Mouse (Mus musculus) gastrocnemius, adult 2 months (tissue): ENCODE data around the gene Casp2. TPM values are rescaled to one million over a fixed set of nuclear protein-coding genes. Genes with fewer than 3 reads are reported as not detected.

Experiments
- DNase-seq: peaks from one replicate; pipeline ENCODE4 v3.0.0; 2022
- H3K27ac ChIP-seq: fragments of 200-600 bp; 2 replicates; pipeline ENCODE4 v1.8.1; 2022; ENCODE audit warnings: mild to moderate bottlenecking
- H3K4me3 ChIP-seq: fragments of 200-600 bp; 2 replicates; pipeline ENCODE4 v1.8.1; 2022; ENCODE audit warnings: mild to moderate bottlenecking, moderate library complexity
- CTCF ChIP-seq: fragments of 200-600 bp; IDR thresholded peaks from 2 replicates; pipeline ENCODE4 v1.8.1; 2022; ENCODE audit warnings: antibody characterized with exemption, mild to moderate bottlenecking, moderate library complexity
- intact Hi-C: fragments of 180-260 bp; cut with DNase I; formaldehyde crosslinking; loops from one replicate; pipeline ENCODE4 v1.15.1; 2025
- long read RNA-seq, 2 experiments: library from polyadenylated mRNA; stranded (forward); transcript quantifications; one replicate each; pipeline ENCODE4 v2.0.0; 2021
- total RNA-seq, 2 experiments: library from RNA; stranded (reverse); gene quantifications; 2 replicates each; pipeline ENCODE4 v1.2.3; 2021

Casp2 gene
- 1 to 10 TPM; 5.0 to 6.1 TPM for total RNA-seq
- long read RNA-seq, experiment 1, partial matches to known transcripts = 0 of 5 reads
- long read RNA-seq, experiment 1, other reads (novel, unspliced or antisense) = 2 of 5 reads
- long read RNA-seq, experiment 2, partial matches to known transcripts = 0 of 7 reads
- long read RNA-seq, experiment 2, other reads (novel, unspliced or antisense) = 5 of 7 reads

DNA sequence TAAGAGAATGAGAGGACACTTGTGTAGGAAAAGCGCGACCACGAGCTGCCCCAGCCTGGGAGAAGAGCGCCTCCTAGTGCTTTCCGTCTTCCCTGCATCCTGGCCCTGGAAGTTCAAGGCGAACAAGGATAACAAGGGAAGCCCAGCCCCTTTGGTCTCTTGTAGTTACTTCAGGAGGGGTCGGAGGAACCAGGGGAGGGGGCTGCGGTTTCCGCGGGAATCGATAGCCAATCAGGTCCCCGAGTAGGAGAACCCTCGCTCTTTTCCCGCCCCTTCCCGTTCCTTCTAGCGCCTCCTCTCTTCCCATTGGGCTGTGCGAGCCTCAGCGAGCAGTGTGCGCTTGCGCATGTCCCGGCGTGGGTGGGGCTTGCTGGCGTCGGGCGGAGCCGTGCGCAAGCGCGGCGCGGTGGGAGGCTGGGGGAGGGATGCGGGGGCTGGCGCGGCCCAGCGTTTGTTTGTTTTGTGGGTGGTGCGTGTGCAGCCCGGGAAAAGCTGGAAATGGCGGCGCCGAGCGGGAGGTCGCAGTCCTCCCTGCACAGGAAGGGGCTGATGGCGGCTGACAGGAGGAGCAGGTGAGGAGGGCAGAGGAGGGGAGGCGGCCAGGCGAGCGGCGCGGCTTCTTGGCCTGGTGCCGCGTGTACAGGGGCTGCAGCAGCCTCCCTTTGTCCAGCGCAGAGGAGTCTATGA lies at the start of gene Casp2:
Gene Casp2 (plus strand): TSS at position 360 of the 687 bp plus-strand sequence.
- intact Hi-C loops = loop anchor here (1.0 to 10.0 kb wide), 3 partner anchors 16 to 380 kb away; partner anchors contain the start of gene Tcaf2
- H3K27ac ChIP-seq = peak within 1 kb of the TSS; percentile 97
- peak; percentile 99 for DNase-seq
- H3K4me3 ChIP-seq = peak within 1 kb of the TSS; percentile 77
- peak; percentile 99 for TF ChIP-seq CTCF

GRCm38 (mm10) chr6:42215028-42215427 lies 49.8 kb upstream of the Casp2 start, which contains the start of gene Tas2r144:
TSS of gene Tas2r144 (plus strand) at chr6:42215328.
- DNase-seq = no peak
- intact Hi-C loops = no loop called here
- no peak within 1 kb of the TSS for H3K27ac ChIP-seq
- no peak for TF ChIP-seq CTCF
- H3K4me3 ChIP-seq = no peak within 1 kb of the TSS

DNA sequence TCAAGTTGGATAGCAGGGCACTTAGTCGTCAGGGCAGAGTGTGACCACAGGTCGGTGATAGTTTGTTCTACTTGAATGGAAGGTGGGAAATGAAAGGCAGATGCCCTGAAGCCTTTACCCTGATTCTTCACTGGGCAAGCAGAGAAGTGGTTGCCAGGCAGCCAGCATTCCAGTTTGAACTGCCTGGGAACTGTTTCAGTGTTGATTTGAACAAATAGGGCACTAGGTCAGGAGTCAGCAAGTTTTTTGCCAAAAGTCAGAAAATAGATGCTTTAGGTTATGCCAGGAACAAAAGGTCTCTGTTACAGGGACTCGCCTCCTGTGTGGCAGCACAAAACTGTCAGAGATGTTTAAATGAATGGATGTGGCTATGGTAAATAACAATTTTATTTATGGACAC lies 42.5 kb upstream of the Casp2 start:
- H3K4me3 ChIP-seq = no peak overlapping the region
- intact Hi-C loops = no loop called here
- TF ChIP-seq CTCF = no peak
- DNase-seq = no peak
- no peak overlapping the region for H3K27ac ChIP-seq

DNA sequence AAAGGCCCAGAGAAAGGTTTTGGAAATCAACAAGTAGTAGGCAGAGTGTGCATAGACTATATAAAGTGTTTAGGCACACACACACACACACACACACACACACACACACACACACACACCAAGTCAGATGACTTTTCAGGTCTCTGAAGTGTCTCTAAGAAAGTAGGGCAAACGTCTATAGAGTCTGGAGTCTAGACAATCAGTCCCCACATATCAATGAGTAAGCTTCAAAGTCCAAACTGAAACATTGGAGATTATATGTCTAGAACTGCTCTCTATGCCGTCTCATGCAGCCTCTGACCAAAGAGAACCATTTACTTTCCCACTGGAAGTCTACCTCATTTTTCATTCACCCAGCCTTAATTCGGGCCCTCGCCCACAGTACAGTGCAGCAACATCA lies 39.7 kb upstream of the Casp2 start:
- no peak for DNase-seq
- intact Hi-C loops = loop anchor here (5.0 kb wide), 1 partner anchor 157 kb away; no protein-coding TSS in a partner anchor
- no peak for TF ChIP-seq CTCF
- no peak overlapping the region for H3K4me3 ChIP-seq
- no peak overlapping the region for H3K27ac ChIP-seq

DNA sequence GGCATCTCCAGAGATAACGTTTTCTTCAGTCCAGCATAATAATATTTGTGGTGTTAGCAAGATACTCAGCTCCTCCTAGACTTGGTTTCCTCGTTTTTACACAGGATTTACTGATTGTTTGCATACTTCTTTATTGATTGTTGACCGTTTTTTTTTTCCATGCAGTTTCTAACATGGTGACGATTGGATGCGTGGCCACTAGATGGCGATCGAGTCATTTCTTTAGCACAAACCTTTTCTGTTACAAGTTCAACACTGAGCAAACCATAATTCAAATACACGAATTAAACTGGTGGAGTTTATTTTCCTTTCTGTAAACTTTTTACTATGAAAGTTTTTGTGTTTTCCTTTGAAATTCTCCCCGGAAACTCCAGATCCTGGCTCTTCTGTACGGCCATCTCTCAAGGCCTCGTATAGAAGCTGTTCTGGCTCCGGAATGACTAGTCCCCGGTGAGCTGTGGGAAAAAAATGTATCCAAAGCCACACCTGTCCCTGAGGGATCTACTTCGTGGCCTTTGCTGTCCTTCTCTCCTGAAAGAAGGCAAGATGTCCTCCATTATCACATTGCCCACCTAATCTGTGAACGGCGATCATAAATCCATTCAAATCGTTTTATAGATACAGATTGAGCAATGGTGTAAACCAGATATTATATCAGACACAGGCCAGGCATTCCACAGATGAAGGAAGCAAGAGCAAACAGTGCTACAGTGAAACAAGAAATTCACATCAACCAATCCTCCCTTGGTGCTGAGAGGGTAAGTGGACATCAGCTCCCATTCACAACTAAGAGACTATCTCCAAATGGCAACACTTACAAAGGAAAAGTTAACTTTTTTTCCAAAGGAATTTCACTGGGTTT lies 37.3 kb upstream of the Casp2 start:
- intact Hi-C loops = loop anchor here (1.0 to 5.0 kb wide), 5 partner anchors 29 to 355 kb away; partner anchors contain the start of gene Casp2
- no peak overlapping the region for H3K27ac ChIP-seq
- peak; percentile 79 for TF ChIP-seq CTCF
- DNase-seq = peak; percentile 69
- H3K4me3 ChIP-seq = peak overlapping the region; percentile 55

- H3K27ac ChIP-seq = no peak overlapping the region
- no peak overlapping the region for H3K4me3 ChIP-seq
- DNase-seq = no peak
- TF ChIP-seq CTCF = no peak
- intact Hi-C loops = loop anchor here (5.0 kb wide), 1 partner anchor 153 kb away; no protein-coding TSS in a partner anchor
Measured at GRCm38 (mm10) chr6:42229610-42230009, 35.2 kb upstream of the Casp2 start.

DNA sequence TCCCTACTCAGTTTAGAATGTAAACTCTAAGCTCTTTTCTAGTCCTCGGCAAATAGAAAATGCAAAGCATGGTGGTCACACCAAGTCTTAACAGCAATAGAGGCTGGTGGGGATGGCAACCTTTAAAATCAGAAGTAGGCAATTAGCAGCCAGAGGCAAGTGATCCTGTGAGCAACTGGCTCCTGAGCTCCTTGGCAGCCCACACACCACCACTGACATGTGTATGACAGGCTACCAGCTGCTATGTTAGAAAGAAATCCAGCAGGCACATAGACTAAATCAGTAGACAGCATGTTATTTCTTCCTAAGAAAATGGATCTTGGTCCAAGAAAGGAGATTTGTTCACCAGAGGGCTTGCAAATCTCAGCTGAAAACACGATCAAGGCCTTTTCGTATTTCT lies 33.6 kb upstream of the Casp2 start:
- Histone ChIP-seq H3K4me3 (no peak overlapping the region), H3K27ac (no peak overlapping the region)
- no peak for DNase-seq
- intact Hi-C loops = no loop called here
- TF ChIP-seq CTCF = no peak

- DNase-seq = no peak
- intact Hi-C loops = no loop called here
- TF ChIP-seq CTCF = no peak
- Histone ChIP-seq H3K4me3 (no peak overlapping the region), H3K27ac (no peak overlapping the region)
Measured at GRCm38 (mm10) chr6:42237276-42237805, 27.4 kb upstream of the Casp2 start.

- DNase-seq = no peak
- intact Hi-C loops = no loop called here
- TF ChIP-seq CTCF = no peak
Measured at GRCm38 (mm10) chr6:42241311-42242045, 23.3 kb upstream of the Casp2 start.

GRCm38 (mm10) chr6:42245711-42246353 lies 19.0 kb upstream of the Casp2 start, which contains the start of gene Gstk1:
TSS of gene Gstk1 (plus strand) at chr6:42245935.
- intact Hi-C loops = no loop called here
- TF ChIP-seq CTCF = no peak
- peak; percentile 92 for DNase-seq
- H3K27ac ChIP-seq = peak within 1 kb of the TSS; percentile 94
- H3K4me3 ChIP-seq = peak within 1 kb of the TSS; percentile 76

More at GRCm38 (mm10) chr6:42241311-42242045, 23.3 kb upstream of the Casp2 start:
- peak overlapping the region; percentile 56 for H3K27ac ChIP-seq
- no peak overlapping the region for H3K4me3 ChIP-seq

DNA sequence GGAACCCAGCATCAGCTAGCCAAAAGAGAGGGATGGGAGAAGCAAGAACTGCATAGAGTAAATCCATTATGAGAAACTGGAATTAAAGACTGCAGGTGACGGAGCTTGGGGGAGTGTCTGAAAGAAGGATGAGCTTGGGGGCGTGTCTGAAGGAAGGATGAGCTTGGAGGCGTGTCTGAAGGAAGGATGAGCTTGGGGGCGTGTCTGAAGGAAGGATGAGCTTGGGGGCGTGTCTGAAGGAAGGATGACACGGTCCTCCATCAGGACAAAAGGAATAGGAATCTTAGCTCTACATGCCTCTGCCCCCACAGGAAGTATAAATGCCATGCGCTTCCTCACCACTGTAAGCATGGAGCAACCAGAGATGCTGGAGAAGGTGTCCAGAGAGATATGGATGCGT lies 17.6 kb upstream of the Casp2 start:
- TF ChIP-seq CTCF = no peak
- Histone ChIP-seq H3K4me3 (no peak overlapping the region), H3K27ac (no peak overlapping the region)
- DNase-seq = peak; percentile 39
- intact Hi-C loops = no loop called here
